Mouse (Mus musculus): Measurements from ENCODE around the gene Zc3h6. TPM values are rescaled to one million over a fixed set of nuclear protein-coding genes. Genes with fewer than 3 reads are reported as not detected.

Zc3h6 gene
- polyA plus RNA-seq (2017; shearing (Covaris generic)): 6.8 TPM

GRCm38 (mm10) chr2:128966641-128967580 is at the start of gene Zc3h6:
Zc3h6 (plus strand) TSS chr2:128967402.

DNA sequence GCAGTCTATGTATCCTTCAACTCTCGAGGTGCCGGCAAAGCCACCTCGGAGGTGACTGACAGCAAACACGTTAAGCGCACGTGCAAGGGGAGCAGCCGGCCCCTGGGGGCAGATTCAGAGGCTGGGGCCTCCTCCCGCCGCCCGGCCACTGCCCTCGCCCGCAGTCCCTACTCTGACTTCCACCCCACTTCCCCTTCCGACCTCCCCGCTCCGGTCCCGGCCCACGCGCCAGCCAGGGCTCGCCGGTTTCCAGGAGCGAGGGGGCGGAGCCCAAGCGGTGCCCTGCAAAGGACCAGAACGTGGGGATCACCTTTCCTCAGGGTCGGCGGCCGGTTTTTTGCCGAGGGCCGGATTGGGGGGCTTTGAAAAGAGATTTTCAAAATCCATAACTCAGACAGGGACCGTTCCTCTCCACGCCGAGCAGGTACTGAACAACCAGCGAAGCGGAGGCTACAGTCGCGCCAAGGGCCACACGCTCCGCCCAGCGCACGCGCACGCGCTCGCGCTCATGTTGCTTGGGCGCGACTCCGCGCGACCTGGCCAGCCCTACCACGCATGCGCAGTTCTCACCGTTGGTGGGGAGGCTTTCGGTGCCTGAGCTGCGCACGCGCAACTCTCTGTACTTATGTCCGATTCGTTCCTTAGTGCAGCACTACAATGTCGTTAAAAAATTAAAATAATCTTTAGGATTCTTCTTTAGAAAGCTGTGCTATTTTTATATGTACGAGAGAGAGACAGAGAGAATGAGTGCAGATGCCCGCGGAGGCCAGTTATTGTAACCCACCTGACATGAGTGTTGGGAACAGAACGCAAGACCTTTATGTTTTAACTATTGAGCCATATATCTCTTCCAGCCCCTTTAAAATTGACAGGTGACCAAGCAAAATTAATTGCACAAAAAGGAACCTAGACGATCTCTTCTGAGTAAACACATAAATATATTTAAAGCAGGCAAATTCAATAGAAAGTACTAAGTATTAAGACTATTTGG is 23.4 kb upstream of the Zc3h6 start, which contains the start of gene Zc3h8:
TSS of gene Zc3h8 (minus strand) at position 540 of the 991 bp plus-strand sequence.

DNA sequence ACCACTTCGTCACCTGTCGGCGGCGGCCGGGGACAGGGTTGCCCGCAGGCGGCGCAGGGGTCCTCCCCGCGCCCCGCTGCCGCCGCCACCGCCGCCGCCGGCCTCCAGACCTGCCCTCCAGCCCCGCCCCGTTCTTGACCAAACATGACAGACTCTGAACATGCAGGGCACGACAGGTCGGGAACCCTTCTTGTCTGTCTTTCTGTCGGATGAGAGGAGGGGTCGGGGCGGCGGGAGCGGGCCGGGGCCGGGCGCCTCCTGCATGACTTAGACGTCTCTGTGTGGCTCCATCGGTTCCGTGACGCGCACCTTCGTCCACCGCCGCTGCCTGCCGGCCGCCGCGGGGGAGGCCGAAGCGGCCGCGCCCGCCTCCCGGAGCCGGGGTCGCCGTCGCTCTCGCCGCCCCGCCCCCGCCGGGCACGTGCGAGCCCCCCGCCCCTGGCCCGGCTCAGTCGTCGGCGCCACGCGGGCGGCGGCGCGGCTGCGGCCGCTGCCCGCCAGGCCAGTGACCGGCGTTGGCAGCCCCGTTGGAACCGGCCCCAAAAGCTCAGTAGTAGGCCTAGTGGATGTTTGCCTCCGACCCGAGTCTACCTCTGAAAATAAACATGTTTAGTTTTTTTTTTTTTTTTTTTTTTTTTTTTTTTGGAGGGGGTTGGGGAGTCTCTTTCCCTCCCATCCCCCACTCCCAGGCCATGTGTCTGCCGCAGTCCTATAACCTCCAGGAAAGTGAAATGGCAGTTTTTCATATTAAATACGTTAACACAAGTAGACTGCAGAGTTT is 649 bp downstream of the Zc3h6 start, which contains the start of gene Gm10762:
TSS of gene Gm10762 (minus strand) at position 65 of the 781 bp plus-strand sequence.

GRCm38 (mm10) chr2:129047811-129048210 is 80.6 kb downstream of the Zc3h6 start, which contains the start of gene Vinac1:
Vinac1 (minus strand) TSS chr2:129048172.

DNA sequence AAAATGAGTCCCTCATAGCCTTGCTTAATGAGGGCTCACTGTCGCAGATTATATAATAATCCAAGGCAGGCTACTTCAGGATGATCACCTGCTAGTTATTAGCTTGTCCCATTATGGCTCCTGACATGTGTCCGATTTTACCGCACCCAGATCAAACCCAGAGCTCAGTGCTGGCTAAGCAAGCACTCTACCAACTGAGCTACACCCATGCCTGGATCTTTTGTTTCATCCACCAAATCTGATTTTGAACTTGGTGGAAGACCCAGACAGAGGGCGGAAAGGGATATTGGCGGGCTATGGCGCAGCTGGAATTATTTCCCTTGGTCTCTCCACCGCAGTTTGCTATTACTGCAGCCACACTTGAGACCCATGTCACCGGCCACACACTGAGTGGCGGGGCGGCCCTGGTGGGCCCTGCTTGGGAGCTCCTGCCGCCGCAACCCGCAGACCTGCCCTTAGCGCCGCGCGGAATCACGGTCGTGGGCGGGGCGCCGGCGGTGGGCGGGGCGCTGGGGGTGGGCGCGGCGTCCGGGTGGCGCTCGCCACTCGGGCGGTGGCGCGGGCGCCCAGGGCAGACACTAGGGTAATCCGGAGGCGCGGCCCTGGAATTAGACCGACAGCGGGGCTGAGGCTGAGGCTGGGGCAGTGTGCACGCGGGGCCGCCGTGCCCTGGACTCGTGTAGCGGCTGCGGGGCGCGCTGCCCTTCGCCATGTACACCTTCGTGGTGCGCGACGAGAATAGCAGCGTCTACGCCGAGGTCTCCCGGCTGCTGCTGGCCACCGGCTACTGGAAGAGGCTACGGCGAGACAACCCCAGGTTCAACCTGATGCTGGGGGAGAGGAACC is 98.5 kb downstream of the Zc3h6 start, which contains the start of gene Ttl:
TSS of gene Ttl (plus strand) at position 506 of the 846 bp plus-strand sequence.

Other genes with a start within 250 kb of the Zc3h6 start
- gene Tmem87b, start 149.3 kb upstream of the Zc3h6 start, polyA plus RNA-seq (2017; shearing (Covaris generic)): 30.2 TPM
- not detected for gene Fbln7, start 104.4 kb upstream of the Zc3h6 start, polyA plus RNA-seq (2017; shearing (Covaris generic))
- 12.3 TPM for gene Zc3h8, start 23.3 kb upstream of the Zc3h6 start, polyA plus RNA-seq (2017; shearing (Covaris generic))
- gene Gm10762, start 323 bp downstream of the Zc3h6 start, polyA plus RNA-seq (2017; shearing (Covaris generic)): 1.6 TPM
- gene Vinac1, start 80.8 kb downstream of the Zc3h6 start, polyA plus RNA-seq (2017; shearing (Covaris generic)): 0.09 TPM
- 2.4 TPM for gene Ttl, start 98.5 kb downstream of the Zc3h6 start, polyA plus RNA-seq (2017; shearing (Covaris generic))
- gene Polr1b, start 133.6 kb downstream of the Zc3h6 start, polyA plus RNA-seq (2017; shearing (Covaris generic)): 41.1 TPM
- gene Chchd5, start 162.3 kb downstream of the Zc3h6 start, polyA plus RNA-seq (2017; shearing (Covaris generic)): 27.8 TPM
- gene Slc20a1, start 231.4 kb downstream of the Zc3h6 start, polyA plus RNA-seq (2017; shearing (Covaris generic)): 80.7 TPM